Mouse (Mus musculus) cerebellum, postnatal 14 days (tissue): ENCODE measurements at regions not wholly inside any gene's neighbourhood (a gene's known extent, or its start where the extent isn't known, plus 50 kb on each side); places are given as distances from the start of the nearest gene placed in this dataset.
A peak's percentile ranks its signal among the peaks of the same experiment; 100 is the strongest.

Source experiments
- DNase-seq, 2 experiments: peaks; one replicate each; pipeline ENCODE4 v3.0.0; 2021; ENCODE audit warnings: mixed read lengths in 2 of 2

DNA sequence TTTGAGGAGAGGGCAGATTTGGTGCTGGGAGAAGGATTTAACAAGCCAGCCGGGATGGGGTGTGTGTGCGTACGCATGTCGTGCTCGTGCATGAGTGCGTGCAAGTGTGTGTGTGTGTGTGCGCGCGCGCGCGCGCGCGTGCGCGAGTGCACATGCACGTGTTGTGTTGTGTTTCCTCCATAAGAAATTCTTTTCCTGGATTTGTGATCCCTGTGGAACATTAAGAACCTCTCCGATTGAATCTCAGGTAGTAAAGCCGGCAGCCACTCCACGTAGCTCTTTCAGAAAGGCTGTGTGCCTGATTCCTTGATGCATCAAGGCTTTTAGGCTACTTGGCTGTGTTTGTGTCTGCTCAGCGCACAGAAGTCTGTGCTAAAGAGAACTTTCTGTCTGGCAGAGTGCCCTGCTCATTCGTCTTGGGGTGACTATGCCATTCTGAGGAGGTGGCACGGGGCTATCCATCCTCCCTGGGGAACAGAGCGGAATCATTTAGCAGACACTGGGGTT lies 62.7 kb upstream of the Sox4 start:
- peak; percentile 64 to 69 for DNase-seq

DNA sequence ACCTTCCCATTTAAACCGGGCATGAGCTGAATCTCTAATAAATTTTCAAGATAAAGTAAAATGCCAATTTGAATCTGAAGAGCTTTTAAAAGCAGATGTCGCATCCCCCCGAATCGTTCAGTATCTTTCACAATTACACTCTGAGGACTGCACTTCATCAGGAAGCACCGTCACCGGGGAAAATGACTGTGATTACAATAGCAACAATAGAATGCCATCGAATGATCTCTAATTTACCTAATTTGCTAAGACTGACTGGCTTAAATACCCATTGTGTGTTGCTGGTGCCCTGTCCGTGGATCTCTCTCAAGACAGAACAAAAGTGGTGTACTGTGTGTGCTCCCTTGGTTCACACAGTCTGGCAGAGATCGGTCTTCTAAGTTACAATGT lies 62.1 kb upstream of the Sox4 start:
- DNase-seq, result peak in 1 of 2 experiments; percentile 17

DNA sequence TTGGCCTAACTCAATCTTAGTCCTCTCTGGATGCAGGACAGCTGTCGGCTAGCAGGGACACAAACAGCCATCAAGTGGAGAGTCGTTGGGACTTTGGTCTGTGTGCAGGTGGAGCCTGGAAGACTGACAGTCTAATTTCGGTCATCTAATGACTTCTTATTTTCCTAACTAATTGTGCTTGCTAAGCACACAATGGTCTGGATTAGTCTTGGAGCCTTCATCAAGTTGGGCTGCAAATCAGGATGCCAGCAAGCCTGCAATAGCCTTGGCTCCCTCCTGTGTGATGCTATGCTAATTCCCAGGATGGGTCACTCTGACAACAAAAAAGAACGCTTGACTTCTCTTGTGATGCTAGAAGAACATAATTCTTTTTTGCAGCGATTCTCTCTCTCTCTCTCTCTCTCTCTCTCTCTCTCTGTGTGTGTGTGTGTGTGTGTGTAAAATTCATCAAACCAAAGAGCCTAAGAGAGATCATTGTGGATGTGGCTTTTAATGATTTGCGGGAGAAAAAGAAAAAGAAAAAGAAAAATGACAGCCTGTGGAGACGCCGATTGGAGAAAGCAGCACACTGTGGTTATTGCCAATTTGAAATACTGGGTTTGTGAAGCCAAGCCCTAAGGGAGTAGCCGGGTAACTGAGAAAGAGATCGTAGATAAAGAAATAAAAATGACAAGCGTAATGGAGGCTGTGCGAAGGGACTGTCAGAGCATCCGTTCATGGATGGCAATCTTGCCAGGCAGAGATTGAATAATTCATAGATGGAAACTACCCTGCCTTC lies 61.5 kb upstream of the Sox4 start:
- peak; percentile 37 to 47 for DNase-seq

DNA sequence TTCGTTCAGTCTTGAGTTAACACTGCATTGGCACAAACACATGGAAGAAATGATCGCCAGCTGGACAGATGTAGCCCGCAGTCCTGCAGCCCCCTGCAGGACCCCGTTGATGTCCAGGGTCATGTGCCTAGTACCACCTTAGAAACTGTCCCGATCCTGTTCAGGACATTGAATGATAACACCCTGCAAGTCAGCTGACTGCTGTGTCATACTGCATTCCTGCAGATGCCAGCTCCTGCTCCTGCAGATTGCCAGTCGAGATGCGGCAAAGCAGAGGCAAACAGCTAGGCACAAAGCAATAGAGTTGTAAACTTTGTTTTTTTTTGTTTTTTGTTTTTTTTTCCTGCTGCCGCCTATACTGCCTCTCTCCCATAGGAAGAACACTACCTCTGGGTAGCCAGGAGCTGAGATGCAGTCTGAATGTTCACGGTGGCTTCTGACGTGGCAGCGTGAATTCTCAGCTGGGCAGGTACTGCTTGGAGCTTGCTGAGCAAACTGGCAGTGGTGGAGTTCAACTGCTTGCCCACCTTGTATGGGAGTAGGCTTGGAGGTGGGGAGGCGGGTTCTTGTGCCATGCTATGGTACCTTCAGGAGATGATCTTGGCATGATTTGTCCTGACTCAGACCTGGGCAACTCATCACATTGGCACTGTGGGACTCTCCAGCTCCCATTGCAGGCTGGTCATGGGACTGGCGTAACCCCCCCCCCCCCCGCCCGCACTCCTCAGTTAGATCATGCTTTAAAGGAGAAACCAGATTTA lies 60.7 kb upstream of the Sox4 start:
- DNase-seq, result peak; percentile 41 to 51

- DNase-seq, result no peak
Measured at GRCm38 (mm10) chr13:29006467-29006866, 53.0 kb upstream of the Sox4 start.
